Mouse (Mus musculus) kidney, postnatal 25 days (tissue): ENCODE data around the gene Wdr49.

ENCODE experiments used
- DNase-seq, 2 experiments: peaks; one replicate each; pipeline ENCODE4 v3.0.0; 2021; ENCODE audit warnings: mixed read lengths in 2 of 2

Gene Wdr49

DNA sequence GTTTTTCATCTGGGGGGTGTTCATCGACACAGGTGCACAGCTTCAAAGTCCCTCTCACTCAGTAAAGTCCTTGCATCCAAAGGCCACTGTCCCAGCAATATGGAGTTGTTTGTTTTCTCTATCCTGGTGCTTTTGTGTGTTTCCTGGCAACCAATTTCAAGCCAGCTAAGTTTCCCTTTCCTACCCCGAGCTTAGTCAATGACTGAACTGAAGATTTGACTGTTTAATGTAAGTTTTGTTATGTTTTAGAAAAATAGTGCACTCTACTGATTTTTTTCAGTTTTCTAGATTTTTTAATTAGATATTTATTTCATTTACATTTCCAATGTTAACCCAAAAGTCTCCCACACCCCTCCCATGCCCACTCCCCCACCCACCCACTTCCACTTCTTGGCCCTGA, at the start of gene Wdr49:
Wdr49 (minus strand) TSS at position 101 of the 400 bp plus-strand sequence.
- no peak for DNase-seq

DNA sequence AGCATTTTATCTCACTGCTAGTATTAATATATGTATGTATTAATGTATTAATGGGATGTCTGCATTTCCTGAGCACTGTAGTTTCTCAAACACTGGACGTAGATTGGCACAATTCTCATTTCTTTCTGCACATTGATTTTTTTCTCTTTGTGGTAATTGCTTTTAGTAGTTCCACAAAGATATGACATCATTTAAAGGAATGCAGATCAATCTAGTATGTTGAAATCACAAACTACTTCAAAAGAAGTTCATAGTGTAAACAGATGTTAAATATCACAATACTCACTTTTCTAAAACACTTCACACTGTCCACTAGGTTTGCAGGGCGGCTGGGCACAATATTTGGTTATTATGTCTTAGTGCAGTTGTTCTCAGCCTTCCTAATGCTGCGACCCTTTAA, 49.1 kb upstream of the Wdr49 start:
- DNase-seq: no peak

DNA sequence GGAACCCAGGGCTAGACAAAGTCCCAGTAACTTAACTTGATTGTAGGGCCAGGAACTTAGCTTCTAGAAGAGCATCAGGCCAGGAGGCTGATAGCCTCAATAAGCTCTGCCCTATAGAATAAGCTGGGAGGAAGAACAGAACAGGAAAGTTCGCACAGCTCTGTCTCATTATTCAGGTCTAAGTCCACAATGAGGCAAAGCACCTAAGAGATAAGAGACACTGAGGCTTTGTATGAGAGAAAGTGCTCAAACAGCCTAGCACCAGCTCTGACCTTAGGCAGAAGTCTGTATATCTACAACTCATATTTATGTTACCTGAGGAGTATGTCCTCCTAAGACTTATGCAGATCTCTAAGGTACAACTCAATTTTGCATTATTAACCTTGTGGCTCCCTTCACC, 40.6 kb upstream of the Wdr49 start:
- no peak for DNase-seq

DNA sequence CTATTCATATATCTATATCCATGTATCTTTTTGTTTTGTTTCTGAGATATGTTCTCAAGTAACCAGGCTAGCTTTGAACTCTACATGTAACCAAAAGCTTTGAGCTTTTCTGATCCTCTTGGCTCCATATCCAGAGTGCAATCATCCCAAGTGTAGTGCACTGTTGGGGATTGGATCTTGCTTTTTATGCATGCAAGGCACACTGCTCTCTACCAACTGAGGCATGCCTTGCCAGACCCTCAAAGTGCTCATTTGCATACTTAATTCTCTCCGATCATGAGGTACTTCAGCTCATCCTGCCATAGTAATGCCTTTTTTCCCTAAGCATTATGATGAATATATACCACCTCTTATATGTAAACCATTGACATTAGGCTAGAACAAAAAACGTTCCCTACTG, 39.4 kb upstream of the Wdr49 start:
- DNase-seq: no peak

DNA sequence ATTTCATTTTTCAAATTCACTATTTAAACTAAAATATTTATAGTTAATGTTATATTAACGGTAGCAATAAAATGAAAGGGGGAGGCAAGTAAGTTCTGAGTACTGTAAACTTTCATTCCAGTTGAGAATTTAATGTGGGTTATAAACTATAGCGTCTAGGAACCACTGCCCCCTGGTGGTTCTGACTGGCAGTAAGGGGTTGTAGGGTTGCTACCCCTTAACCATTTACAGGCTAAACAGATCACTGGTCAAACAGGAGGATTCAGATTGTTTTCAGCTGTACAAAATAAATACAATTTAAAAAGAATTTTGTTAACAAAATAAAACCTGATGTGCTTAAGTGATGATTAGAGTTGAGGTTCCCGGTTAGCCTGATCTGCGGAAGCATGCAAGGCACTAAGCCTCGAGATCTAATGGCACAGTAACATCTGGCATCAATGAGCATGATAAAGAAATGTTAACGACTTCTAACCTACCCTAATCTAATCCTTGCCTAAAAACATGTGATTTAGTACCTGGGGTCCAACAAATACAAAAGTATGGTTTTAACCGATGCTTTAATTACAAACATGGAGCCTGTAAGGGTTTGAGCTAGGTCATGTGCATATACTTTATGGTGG, 35.8 kb upstream of the Wdr49 start:
- DNase-seq: peak; percentile 41 to 72

DNA sequence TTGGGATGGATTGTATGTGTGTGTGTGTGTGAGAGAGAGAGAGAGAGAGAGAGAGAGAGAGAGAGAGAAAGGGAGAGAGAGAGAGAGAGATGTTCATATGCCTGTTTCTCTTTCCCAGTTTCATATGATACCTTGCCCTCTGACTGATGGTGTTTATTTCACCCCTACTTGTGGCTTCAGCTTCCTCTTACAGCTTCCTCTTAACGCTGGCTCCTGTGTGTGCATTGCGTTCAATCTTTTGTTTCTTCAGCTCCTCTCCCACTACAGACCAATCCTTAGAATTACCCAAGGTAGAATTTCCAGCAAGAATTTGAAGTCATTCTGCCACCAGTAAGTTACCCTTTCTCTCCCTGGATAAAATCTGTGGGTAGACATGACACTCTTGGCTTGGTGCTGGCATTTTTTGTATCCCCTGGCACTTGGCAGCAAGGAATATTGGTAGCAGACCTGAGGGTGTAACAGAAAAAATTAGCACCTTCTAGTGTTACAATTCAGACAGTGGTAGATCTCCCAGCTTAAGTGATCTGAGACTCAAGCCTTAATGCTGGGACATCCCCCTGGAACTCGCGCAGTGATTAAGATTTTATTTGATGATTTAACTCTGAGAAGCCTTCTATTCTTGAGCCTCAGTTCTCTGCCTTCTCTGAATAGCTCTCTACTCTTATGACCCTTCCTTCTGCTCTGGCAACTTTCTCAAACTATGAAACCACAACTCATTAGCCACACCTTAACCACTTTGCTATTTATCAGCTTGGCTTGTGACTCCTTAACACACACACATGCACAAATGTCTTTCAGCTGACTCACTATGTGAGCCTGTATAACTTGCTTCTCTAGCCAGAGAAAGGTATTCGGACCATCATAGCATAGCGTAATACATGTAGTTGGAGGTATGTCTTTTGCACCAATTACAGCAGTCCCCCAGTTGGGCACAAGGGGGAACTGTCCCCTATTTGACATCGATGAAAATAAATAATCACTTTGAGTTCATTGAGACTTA, 17.3 kb upstream of the Wdr49 start:
- DNase-seq: no peak

DNA sequence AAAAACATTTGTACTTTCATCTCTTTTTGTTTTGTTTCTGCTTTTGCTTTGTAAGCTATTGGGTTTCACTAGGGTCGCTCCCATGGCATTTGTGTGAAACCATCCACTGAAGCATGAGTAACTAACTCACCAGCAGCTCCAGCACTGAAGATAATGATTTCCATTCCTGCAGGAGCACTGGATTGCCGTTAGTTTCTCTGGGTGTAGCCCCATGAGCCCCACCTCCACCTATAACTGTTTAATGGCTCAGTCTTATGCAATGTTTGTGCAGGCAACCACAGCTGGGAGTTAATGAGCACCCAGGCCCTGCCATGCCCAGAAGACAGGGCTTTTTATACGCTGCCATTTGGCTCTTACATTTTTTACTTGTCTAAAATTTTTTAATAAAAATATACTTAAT, 11.0 kb upstream of the Wdr49 start:
- peak; percentile 9 to 40 for DNase-seq

DNA sequence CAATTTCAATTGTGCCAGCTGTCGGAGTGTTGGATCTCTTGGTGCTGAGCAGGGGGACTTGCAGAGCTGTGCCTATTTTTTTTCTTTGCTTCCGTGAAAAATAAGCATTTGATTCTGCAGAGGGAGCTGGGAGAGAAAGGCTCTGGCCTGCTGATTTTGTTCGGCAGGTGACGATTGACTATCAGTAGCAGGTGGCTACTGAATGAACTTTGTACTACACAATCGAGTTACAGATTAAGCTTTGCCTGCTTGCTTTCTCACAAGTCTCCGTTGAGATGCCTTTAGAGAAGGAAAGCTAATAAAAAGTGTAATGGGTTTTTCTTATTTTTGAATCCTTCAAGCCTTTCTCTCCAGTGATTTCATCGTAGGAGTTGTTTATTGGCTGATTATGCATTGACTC, 6.8 kb downstream of the Wdr49 start:
- no peak for DNase-seq

DNA sequence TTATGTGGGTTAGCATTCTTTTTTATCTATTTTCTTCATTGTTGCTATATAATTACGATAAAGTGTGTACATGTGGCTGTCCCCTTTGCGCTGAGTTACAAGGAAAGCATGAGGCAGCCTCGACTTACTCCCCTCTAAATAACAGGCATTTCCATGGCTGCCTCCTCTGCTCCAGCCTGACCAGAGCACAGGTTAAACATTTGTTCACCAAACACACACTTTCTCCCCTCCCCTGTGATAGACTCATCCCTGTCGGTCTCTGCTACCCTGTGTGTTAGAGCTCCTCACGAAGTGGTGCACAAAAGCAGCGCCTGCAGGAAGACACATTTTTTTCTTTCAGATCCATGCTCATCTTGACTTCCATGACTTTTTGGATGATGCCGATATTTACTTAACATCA, 7.3 kb downstream of the Wdr49 start:
- no peak for DNase-seq

DNA sequence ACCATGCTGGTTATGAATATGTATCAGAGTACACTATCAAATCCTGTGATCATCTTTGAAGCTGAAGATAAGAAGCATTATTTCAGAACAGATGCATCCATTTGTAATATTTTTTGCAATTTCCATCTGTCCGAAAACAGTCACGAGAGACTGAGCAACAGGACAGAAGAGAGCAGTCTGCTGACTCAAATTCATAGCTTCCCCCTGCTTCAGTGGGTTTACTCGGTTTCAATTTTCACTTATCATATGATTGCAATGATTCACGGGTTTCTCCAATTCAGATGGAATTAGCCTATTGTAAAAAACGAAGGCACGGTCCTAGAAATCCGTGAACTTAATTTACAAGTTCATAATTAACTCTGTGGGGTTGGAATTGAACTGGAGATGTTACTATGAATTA, 13.8 kb downstream of the Wdr49 start:
- DNase-seq: no peak

DNA sequence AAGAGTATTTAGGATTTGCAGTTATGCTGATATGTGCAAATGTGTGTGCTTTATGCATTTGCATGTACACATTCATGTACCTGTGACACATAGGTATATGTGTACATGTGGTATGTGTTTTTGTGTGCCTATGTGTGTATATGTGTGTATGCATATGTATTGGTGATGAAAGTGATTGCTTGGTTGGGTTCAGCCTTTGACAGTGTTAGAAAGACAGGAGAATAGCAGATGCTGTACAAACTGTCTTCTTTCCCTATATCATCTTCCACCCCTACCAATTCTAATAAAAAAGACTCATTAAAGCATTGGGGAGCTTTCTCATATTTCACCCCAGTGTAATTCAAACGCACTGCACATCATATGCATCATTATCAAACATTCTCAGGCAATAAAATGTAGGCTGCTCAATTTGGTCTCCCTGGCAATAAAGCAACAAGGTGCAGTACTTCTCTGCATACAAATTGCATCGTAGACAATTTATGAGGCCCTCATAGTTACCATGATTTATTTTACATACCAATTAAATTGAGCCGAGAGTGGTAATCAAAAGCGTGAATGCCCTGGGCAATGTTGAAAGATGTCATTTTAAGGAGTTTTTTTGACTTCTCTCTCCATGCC, 51.3 kb downstream of the Wdr49 start:
- no peak for DNase-seq

DNA sequence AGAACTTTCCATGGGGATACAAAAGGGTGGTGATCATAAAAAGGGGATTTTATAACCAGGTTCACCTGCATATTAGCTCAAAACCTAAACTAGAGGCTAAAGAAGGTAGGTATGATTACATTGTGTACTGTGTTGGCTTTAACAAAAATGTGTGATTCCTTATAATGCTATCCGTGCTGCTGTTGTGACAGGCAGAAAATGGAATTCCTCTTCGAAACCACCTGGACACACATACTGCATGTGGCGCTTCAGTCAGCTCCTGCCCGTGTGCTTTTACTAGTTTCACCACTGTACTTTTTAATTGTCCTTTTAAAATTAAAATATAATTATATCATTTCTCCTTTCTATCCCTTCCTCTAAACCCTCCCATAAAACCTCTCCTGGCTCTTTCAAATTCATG, 86.0 kb downstream of the Wdr49 start:
- DNase-seq: no peak

DNA sequence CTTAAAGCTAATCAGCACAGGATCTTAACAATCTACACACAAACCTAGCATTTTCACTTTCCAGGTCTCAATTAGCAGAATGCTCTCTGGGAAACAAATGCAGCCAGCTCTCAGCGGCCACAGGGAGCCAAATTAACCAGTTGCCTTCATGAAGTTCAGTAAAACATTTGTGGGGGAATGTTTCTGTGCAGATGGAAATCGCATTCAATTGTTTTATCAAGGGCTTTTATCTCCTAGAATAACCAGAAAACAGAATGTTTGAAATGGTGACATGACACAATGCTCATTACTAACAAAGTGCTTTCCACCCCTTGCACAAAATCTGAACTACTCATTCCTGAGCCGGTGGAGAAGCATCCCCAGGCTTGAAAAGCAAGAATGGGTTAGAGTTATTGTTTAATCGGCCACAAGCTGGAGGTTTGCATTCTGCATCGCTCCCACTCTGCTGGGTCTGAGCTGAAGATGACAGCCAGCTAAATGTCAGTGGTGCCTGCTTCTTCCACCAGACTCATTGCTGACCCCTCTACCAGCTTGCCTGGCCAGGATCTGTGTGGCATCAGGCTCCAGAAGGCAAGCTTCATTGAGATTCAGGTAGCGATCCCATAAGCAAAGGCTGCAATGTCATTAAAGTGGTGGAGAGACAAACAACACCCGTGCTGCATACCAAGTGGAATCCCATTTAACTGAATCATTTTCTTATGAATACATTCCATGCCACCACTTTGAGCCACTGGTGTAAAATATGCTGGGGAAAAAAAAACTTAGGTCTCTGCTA, 86.6 kb downstream of the Wdr49 start:
- no peak for DNase-seq

DNA sequence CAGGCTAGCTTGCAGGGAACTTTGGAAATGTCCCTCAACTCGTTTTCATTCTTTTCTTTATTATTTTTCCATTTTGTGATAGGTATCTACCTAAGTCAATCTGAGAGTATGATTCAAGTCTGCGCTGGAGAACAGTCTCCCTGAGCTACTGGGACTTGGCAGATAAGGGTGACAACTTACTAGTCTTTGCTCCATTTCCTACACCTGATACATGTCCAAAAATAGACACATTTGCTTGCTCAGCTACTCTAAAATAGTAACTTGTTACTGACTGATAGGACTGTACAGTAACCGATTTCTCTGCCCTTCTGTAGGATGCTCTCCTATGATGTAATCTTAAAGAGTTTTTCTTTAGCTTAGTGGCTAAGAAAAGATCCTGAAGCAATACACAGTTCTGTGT, 87.5 kb downstream of the Wdr49 start:
- DNase-seq: no peak

DNA sequence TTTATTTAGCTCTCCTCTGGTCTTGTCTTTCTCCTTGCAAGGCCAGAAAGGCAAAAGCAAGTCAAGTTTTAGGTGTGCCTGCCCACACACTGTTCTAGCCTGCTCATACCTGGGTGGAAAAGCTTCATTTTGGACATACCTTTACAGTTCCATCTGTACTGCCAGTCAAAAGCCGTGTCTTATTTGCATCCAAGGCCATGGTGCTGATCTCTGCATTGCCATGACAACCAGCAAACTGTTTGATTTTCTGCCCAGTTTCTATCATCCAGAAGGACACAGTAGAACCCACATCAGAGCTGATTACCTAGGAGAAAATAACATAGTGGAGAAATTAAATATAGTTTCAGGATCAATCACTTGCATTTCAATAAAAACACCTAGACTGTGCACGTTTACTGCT, 100.2 kb downstream of the Wdr49 start:
- DNase-seq: no peak

DNA sequence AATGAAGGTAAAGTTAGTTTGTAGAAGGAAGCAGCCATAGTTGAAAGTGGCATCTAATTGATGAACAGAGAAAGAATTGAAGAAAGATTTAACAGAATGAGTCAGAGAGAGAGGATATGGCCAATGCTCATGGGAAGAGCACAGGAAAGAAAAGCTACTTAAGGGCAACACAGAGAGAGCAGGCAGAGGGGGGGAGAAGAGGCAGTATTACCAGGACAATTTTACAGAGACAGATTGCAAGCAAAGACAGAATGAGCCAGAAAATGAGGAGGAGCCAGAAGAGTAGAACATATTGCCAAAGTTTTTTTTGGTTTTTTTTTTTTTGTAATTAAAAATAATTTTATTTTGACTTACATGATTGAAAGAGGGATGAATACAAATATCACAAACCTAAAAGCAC, 128.0 kb downstream of the Wdr49 start:
- no peak for DNase-seq

DNA sequence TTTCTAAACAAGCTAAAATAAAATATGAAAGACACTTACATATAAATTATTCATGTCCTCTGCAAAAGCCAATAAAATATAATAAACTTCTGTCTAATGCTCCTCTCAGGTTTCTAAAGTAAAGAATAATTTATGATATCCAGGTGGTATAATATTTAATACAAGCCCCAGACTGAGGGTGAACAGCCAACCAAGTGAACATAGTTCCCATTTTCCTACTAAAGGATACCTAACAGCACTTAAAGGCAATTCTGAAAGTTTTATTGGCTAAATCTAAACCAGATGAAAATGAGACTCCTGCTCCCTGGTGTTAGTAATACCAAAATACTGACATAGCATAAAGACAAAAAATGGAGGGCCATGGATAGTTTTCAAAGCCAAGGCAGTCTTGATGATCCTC, 144.8 kb downstream of the Wdr49 start:
- DNase-seq: no peak

DNA sequence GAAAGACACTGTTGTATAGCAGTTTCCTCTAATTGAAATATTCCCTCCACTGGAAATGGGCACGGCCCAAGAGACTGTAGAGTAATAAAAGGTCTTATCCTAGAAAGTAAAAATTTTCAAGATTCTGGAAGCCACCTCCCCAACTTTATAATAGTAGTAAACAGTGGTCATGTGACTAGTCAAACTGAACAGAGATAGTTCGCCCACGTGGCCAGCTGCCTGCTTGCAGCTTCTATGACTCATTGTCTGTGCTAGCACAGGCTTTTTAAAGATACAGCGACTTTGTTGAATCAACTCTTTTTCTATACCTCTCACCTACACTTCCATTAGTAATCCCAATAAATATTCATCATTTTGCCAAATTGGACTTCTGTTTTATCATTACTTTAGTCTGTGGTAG, 161.0 kb downstream of the Wdr49 start:
- DNase-seq: no peak

DNA sequence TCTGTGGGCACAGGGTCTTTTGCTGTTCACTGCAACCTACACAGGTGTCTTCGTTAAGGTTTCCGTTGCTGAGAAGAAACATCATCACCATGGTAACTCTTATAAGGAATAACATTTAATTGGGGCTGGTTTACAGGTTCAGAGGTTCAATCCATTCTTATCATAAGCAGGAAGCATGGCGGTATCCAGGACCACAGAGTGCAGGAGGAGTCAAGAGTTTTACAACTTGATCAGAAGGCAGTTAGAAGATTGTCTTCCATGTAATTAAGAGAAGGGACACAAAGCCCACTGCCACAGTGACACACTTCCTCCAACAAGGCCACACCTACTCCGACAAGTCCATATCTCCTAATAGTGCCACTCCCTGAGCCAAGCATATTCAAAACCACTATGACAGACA, 173.1 kb downstream of the Wdr49 start:
- DNase-seq: no peak

DNA sequence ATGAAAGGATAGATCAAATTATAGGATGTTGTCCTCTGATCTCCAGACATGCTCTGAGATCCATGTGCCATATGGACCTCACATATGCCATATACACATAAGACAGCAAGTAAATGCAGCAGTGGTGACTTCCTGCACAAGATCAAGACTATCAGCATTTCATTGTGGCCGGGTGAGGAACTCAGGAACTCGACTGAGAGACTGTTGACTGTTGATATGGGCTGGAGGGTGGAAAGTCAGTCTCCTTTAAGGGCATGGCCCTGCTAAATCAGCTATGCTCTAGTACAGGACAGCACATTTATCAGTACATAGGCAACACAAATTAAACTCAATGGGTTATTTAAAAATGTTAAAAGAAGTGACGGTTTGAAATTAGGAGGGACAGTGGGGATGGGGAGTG, 173.7 kb downstream of the Wdr49 start:
- DNase-seq: no peak

DNA sequence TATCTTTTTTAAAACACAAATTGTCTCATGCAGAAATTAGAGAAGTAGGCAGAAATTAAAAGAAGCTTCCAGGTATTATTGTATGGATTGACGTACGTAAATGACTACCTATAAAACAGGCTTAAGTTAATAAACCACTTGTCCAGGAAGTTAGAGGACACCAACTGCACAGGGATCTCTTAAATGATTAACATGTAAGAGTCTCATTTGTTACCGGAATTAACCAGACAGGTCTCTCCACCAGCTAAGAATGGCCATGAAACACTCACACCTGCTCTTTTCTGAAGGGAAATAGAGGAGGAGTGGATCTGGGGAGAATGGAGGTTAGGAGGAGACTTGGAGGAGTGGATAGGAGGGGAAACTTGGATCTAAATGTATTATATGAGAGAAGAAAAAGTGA, 176.4 kb downstream of the Wdr49 start:
- no peak for DNase-seq

DNA sequence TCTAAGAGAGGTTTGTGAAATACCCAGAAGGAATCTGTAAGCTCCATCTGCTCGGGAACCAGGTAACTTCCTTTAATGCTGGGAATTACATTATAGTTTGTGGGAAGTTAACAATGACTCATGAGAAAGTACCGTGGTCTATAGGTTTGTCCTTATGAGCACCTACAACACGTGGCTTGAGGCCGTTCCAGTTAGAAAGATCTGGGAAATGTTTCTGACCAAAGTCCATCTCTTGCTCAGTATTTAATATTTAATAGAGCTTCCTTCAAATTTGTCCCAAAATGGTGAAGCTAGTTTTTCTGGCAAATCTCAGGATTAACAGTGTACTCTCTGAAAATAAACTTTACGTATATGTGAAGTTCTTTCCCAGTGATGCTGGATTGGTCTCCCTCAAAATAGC, 177.3 kb downstream of the Wdr49 start:
- DNase-seq: no peak

DNA sequence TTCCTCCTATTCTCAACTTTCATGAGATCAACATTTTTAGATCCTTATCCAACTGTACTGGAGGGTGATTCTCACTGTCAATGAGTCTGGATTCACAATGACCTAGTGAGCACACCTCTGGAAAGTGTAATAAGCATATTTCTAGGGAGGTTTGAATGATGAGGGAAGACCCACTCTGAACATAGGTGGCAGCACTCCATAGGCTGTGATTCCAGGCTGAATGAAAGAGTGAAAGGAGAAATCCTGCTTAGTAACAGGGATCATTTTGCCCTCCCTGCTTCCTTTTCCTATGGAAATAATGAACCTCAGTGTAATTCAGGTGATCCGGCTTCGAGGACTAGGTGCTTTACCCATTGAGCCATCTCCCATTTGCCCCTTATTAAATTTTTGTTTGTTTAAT, 180.9 kb downstream of the Wdr49 start:
- DNase-seq: no peak
